Mouse (Mus musculus) forebrain, embryonic 11.5 days (tissue): ENCODE results near the gene Ubap1l. TPM values are rescaled to one million over a fixed set of nuclear protein-coding genes. Genes with fewer than 3 reads are reported as not detected.

Experiments used
- ATAC-seq: fragments of 200-750 bp; cut with Nextera tagmentation; replicated peaks from 2 replicates; pipeline ENCODE4 v1.8.0; 2017; ENCODE audit warnings: moderate TSS enrichment; ENCODE audit not compliant: low FRiP score
- DNase-seq: peaks from one replicate; pipeline ENCODE4 v3.0.0-alpha.2; 2017; ENCODE audit warnings: low spot score
- H3K27ac ChIP-seq: fragments of 300-500 bp; sonication (generic); 2 replicates; pipeline ENCODE4 v1.5.1; 2014; ENCODE audit warnings: low read depth, low read length
- H3K27me3 ChIP-seq: fragments of 300-500 bp; sonication (generic); 2 replicates; pipeline ENCODE4 v1.6.1; 2014; ENCODE audit warnings: mild to moderate bottlenecking, low read length, mixed read lengths; ENCODE audit not compliant: control insufficient read depth, insufficient read depth
- H3K36me3 ChIP-seq: fragments of 300-500 bp; sonication (generic); 2 replicates; pipeline ENCODE4 v1.6.1; 2014; ENCODE audit warnings: mild to moderate bottlenecking, low read length, moderate library complexity, mixed read lengths; ENCODE audit not compliant: control insufficient read depth, insufficient read depth
- H3K4me1 ChIP-seq: fragments of 300-500 bp; sonication (generic); replicated peaks from 2 replicates; pipeline ENCODE4 v1.6.1; 2014; ENCODE audit warnings: low read length, mixed read lengths; ENCODE audit not compliant: control insufficient read depth, insufficient read depth
- H3K4me2 ChIP-seq: fragments of 300-500 bp; sonication (generic); 2 replicates; pipeline ENCODE4 v1.6.1; 2014; ENCODE audit warnings: low read depth, mild to moderate bottlenecking, low read length, moderate library complexity, mixed read lengths; ENCODE audit not compliant: severe bottlenecking
- H3K4me3 ChIP-seq: fragments of 300-500 bp; sonication (generic); 2 replicates; pipeline ENCODE4 v1.5.1; 2014; ENCODE audit warnings: low read depth, low read length
- H3K9ac ChIP-seq: fragments of 300-500 bp; sonication (generic); 2 replicates; pipeline ENCODE4 v1.6.1; 2014; ENCODE audit warnings: low read length
- H3K9me3 ChIP-seq: fragments of 300-500 bp; sonication (generic); 2 replicates; pipeline ENCODE4 v1.6.1; 2016; ENCODE audit warnings: low read length, mixed read lengths; ENCODE audit not compliant: control insufficient read depth
- WGBS: fragments of 180-500 bp; shearing (Covaris S2); extraction: QIAGEN DNeasy Blood & Tissue Kit; methylation state at CpG from one replicate; pipeline ENCODE4 v1.1.7; 2014; 5-methylcytosine and 5-hydroxymethylcytosine counted together
- polyA plus RNA-seq: library from polyadenylated mRNA; unstranded; fragments of >200 nt; fragmentation: Nextera tagmentation; extraction: Ambion mirVana; gene quantifications from 2 replicates; pipeline ENCODE4 v1.2.1, GENCODE M21; 2014

The Ubap1l gene
- polyA plus RNA-seq, result 0.52 and 0.73 TPM in 2 replicates

DNA sequence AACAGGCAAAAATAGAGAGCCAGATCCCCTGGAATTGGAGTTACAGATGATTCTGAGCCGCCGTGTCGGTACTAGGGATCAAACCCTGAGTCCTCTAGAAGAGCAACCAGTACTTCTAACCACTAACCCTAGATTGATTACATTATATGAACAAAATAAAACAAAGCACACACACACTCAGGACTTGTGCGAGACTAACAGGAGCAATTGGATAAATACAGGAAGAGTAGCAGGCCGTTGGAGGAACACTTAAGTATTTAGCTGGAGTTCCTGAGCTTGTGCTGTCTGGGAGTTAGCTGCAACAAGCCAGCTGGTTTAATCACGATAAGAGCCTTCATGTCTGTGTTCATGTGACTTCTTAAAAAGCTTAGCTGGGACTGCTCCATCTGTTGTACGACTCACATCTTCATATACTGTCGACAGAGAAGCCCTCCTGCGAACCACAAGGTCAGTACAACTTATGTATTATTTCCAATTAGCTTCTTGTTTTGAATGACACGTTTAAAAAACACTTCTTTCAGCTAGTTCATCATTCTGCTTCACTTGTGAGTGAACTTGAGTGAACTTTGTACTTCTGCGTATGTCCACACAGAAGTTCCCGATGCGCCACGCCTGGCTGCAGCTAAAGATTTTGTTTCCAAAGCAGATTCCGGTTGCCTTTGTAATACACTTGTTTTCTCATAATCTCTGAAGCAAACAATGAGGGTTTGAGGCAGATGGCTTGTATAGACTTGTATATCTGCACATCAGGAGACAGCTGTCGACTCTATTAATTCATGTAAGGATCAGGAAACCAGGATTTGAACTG, at the start of gene Ubap1l:
TSS of gene Ubap1l (plus strand) at position 401 of the 808 bp plus-strand sequence.
- H3K36me3 ChIP-seq, result peaks cover 2% of the 10 kb centered on the region; the same call in 1 of the 2 replicates
- DNase-seq, result no peak
- no peak for ATAC-seq
- no peaks in the 10 kb centered on the region for H3K9me3 ChIP-seq
- no peak within 1 kb of the TSS for H3K4me2 ChIP-seq
- no peak within 1 kb of the TSS for H3K4me3 ChIP-seq
- H3K27me3 ChIP-seq, result no peaks in the 10 kb centered on the region
- H3K4me1 ChIP-seq, result no peaks in the 10 kb centered on the region
- H3K9ac ChIP-seq, result no peak within 1 kb of the TSS
- WGBS, result 91% methylated on average over 16 of the region's 16 CpGs
- no peak within 1 kb of the TSS for H3K27ac ChIP-seq

- Histone ChIP-seq H3K27me3 (no peaks in the 10 kb centered on the region), H3K4me1 (no peaks in the 10 kb centered on the region), H3K27ac (no peak overlapping the region), H3K4me2 (no peak overlapping the region), H3K9me3 (no peaks in the 10 kb centered on the region), H3K36me3 (peaks cover 10% of the 10 kb centered on the region), H3K9ac (no peak overlapping the region), H3K4me3 (no peak overlapping the region)
- ATAC-seq (no peak), DNase-seq (no peak)
- 95% methylated on average over 4 of the region's 4 CpGs for WGBS
Measured at GRCm38 (mm10) chr9:65312669-65313357, 48.0 kb upstream of the Ubap1l start.

DNA sequence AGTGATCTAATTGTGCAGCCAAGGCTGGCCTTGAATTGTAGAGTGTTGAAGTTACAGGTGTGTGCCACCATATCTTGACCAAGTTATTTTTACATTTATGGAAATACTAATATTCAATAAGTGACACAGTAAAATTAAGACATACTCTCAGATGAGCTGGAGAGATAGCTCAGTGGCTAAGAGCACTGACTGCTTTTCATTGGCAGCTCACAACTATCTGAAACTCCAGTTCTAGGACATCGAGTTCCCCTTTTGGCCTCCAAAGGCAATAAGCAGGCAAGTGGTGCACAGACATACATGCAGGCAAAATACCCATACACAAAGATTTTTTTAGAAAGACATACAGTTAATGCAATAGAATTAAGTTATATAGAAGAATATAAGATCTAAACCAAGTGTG, 47.0 kb upstream of the Ubap1l start:
- H3K4me1 ChIP-seq, result no peaks in the 10 kb centered on the region
- no peak overlapping the region for H3K9ac ChIP-seq
- peaks cover 10% of the 10 kb centered on the region for H3K36me3 ChIP-seq
- H3K27me3 ChIP-seq, result no peaks in the 10 kb centered on the region
- H3K27ac ChIP-seq, result no peak overlapping the region
- no peak for ATAC-seq
- no peak overlapping the region for H3K4me3 ChIP-seq
- H3K9me3 ChIP-seq, result no peaks in the 10 kb centered on the region
- 91% methylated on average over 1 of the region's 1 CpGs for WGBS
- DNase-seq, result no peak
- H3K4me2 ChIP-seq, result no peak overlapping the region

GRCm38 (mm10) chr9:65322255-65322900, 38.5 kb upstream of the Ubap1l start:
- no peak overlapping the region for H3K9ac ChIP-seq
- 94% methylated on average over 11 of the region's 11 CpGs for WGBS
- H3K27me3 ChIP-seq, result no peaks in the 10 kb centered on the region
- peaks cover 6% of the 10 kb centered on the region; the same call in 1 of the 2 replicates for H3K36me3 ChIP-seq
- ATAC-seq (no peak), DNase-seq (no peak)
- H3K4me1 ChIP-seq, result no peaks in the 10 kb centered on the region
- no peaks in the 10 kb centered on the region for H3K9me3 ChIP-seq
- no peak overlapping the region for H3K4me2 ChIP-seq
- H3K4me3 ChIP-seq, result no peak overlapping the region
- no peak overlapping the region for H3K27ac ChIP-seq

DNA sequence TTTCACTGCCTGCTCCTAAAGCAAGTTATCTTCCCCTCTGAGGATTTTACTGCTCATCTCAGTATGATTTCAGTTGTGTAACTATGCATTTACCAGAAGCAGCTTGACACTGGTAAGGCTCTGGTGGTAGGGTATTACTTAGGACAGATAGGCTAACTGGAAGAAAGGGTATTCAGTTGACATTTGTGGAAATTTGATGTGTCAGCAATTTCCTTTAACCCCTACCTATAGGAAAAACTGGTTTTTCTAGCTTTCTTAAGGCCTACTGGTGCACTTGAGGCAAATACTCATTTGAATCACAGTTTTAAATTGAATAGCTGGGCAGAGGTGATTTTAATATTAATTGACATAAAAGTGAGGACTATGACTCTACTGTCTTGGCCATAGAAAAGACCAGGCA, 34.9 kb upstream of the Ubap1l start:
- ATAC-seq (no peak), DNase-seq (no peak)
- Histone ChIP-seq H3K9me3 (no peaks in the 10 kb centered on the region), H3K36me3 (peaks cover 6% of the 10 kb centered on the region; the same call in 1 of the 2 replicates), H3K4me3 (no peak overlapping the region), H3K4me1 (no peaks in the 10 kb centered on the region), H3K9ac (no peak overlapping the region), H3K4me2 (no peak overlapping the region), H3K27ac (no peak overlapping the region), H3K27me3 (no peaks in the 10 kb centered on the region)

DNA sequence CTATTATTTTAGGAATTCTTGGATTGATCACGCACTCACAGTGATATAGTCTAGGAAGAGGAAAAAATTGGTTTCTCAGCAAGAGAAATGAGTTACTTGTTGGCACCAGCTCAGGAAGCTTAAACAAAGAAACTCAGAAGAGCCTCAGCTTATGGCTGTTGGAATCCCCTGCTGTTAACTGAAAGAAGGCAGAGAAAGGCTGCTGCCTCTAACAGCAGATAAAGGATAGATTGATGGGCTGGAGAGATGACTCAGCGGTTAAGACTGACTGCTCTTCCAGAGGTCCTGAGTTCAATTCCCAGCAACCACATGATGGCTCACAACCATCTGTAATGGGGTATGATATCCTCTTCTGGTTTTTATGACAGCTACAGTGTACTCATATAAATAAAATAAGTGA, 33.5 kb upstream of the Ubap1l start:
- Histone ChIP-seq H3K27ac (no peak overlapping the region), H3K36me3 (peaks cover 5% of the 10 kb centered on the region; the same call in 1 of the 2 replicates), H3K27me3 (no peaks in the 10 kb centered on the region), H3K4me2 (no peak overlapping the region), H3K9me3 (no peaks in the 10 kb centered on the region), H3K9ac (no peak overlapping the region), H3K4me1 (no peaks in the 10 kb centered on the region), H3K4me3 (no peak overlapping the region)
- DNase-seq (no peak), ATAC-seq (no peak)
- 96% methylated on average over 2 of the region's 2 CpGs for WGBS

GRCm38 (mm10) chr9:65333958-65334357, 26.9 kb upstream of the Ubap1l start:
- Histone ChIP-seq H3K27ac (no peak overlapping the region), H3K36me3 (no peaks in the 10 kb centered on the region; the same call in 1 of the 2 replicates), H3K4me1 (no peaks in the 10 kb centered on the region), H3K4me3 (no peak overlapping the region), H3K27me3 (no peaks in the 10 kb centered on the region), H3K4me2 (no peak overlapping the region), H3K9ac (no peak overlapping the region), H3K9me3 (no peaks in the 10 kb centered on the region)
- DNase-seq (no peak), ATAC-seq (no peak)
- WGBS, result 87% methylated on average over 5 of the region's 5 CpGs

DNA sequence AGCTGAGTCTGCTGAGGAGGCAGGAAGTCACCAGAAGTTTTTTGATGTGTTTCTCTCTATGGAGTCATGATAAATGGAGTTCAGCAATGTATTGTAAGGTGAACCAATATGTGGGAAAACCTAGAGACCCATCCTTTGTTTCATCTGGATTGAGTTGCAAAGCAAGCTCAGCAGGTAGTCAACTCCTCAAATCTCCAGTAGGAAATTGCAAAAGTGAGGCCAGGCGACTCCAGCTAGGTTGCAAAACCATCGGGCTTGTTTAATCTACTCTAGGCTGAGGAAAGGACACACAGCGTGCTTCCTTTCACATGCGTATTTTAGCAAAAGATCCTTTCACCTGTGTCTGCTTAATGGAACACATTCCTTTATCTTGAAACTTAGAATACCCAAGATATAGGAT, 21.7 kb upstream of the Ubap1l start:
- DNase-seq (no peak), ATAC-seq (no peak)
- Histone ChIP-seq H3K9me3 (no peaks in the 10 kb centered on the region), H3K4me2 (no peak overlapping the region), H3K27ac (no peak overlapping the region), H3K4me3 (no peak overlapping the region), H3K9ac (no peak overlapping the region), H3K4me1 (no peaks in the 10 kb centered on the region), H3K27me3 (no peaks in the 10 kb centered on the region), H3K36me3 (no peaks in the 10 kb centered on the region)
- WGBS, result 81% methylated on average over 4 of the region's 4 CpGs
